Mouse (Mus musculus): Measurements from ENCODE around the gene E130114P18Rik.

Gene E130114P18Rik

DNA sequence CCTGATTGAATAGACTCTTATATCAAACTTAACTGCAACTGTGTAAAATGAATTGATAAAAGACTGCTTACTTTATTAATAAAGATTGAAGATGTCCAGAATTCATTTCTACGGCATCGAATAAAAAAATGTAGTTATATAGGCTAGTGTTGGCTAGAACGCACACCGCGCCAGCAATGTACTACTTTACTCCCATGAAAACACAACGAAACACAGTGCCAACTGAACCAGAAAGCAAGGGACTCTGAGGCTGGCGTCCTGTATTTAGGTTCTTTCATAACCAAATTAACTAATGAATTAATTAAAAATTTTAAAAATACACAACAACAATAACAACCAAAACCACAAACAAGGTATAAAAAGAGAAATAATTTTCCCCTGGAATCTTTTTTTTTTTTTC is 197.0 kb downstream of the E130114P18Rik start:
- DNase-seq (ENCODE audit: extremely low read depth, low read depth): no peak

DNA sequence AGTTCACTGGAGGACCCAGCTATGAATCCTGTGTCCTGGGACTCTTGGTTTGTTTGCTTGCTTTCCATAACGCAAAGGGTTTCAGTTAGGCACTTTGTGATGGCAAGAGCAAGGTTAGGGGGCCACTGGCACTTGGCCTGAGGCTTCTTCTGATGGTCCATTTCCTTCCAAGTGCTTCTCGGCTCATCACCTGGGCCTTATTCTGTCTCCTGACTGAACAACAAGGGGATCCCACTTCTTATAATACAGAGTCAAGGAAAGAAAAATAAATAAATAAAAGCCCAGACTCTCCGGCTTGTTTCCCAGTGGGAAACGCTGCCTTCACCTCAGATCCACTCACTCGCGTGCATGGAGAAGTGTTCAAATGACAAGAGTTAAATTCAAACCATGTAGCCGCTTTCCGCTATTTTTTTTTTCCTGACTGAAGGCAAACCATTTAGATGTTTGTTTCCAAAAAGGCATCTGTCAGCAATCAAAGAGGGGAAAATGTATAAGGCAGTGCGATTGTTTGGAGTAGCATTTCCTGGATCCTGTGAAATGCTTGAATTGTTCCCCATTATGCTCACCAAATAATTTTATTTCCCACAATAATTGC is 199.2 kb downstream of the E130114P18Rik start:
- no peak for DNase-seq (ENCODE audit: extremely low read depth, low read depth)

DNA sequence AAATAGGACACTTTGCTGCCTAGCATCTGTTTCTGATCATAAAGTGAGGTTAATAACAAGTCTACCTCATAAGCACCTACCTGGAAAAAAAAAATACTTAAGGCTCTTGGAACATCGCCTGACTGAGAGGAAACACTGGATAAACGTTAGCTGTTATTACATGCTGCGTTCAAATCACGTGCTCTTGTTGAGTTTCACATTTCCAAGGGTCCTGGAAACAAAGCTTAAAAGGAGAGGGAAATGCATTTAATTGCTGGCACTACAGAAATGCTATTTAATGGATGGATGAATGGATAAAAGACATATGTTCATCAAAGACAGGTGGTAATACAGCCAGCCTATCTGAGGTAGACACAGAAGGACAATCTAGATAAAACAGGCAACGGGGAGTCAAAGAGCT is 200.4 kb downstream of the E130114P18Rik start:
- DNase-seq (ENCODE audit: extremely low read depth, low read depth): no peak

DNA sequence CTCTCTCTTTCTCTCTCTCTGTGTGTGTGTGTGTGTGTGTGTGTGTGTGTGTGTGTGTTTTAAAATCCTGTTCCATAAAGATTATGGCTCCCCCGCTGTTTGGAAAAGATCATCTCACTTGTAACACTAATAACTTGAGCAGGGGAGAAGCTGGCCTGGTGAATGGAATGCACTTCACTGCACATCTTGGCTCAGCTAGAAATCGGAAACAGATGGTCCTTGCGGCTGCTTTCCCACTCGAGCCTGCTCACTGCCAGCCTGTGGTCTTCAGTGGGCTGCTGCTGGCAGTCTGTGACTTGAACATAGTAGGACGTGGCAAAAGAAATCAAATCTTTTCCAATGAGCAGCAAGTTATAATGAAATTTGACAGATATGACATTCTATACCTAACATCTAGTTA is 202.4 kb downstream of the E130114P18Rik start:
- no peak for DNase-seq (ENCODE audit: extremely low read depth, low read depth)

DNA sequence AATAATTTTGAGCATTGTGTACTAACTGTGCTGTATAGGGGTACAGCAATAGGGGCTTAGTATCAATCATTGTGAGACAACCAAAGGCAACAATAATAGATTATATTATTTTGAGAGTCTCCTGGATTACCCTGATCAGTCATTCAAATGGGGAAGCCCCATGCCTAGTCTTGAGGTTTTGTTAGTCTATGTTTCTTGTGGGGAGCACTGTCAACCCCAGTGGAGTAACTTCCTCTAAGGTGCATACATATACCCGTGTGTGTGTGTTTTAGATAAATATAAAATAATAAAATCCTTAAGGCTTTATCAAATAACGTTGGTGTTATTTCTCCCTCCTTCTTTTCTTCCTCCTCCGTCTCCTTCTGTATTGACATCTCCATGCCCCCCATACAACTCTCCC is 208.6 kb downstream of the E130114P18Rik start:
- peak; percentile 25 for DNase-seq (ENCODE audit: extremely low read depth, low read depth)

DNA sequence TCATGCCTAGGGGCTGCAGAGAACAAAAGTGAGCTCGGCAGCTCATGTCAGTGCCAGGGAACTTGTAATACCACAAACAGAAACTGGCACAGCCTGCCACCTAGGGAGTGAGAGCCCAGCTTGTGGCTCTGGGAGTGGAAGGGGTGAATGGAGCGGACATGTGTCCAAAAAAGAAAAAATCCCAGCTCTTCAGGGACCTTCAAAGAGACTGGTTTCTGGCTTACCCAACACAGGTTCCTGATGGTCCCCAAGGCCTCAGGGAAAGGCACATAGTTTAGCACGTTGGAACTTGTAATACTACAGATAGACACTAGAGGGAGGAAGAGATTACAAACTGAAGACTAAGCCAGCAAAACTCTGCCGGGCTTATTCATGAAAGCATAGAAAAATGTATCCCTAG is 213.2 kb downstream of the E130114P18Rik start:
- DNase-seq (ENCODE audit: extremely low read depth, low read depth): peak; percentile 53

DNA sequence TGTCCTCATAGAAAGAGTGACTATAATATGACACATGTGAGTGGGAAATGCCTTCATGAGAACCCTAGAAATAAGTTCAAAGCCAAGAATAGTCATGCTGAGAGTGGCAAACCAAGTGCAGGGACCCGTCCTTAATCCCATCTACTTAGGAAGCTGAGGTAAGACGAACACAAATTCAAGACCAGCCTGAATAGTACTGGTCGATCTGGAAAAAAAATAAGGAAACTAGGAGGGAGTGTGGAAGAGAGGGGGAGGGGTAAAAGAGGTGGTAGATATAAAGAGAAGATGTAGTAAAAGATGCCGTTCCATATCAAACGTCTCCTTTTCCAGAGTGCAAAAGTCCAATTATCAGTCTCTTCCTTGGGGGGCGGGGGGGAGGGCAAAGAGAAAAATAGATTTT is 213.7 kb downstream of the E130114P18Rik start:
- DNase-seq (ENCODE audit: extremely low read depth, low read depth): no peak

DNA sequence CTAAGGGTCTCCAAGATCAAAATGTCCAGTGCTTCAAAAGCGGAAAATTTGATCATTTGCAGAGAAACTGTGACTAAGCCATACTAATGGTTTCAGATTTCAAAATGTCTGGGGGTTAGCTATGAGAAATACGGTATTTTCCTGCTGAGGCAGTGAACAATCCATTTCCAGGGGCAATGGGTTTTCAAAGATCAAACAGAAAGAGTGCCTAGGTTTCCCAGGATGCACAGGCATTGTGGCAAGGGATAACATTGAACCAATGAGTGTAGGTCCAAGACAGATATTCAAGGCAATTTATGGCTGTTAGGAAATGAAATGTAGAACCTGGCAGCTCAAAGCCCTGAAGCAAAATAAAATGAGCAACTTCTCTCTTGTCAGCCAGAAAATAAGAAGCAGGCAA is 220.3 kb downstream of the E130114P18Rik start:
- DNase-seq (ENCODE audit: extremely low read depth, low read depth): no peak

DNA sequence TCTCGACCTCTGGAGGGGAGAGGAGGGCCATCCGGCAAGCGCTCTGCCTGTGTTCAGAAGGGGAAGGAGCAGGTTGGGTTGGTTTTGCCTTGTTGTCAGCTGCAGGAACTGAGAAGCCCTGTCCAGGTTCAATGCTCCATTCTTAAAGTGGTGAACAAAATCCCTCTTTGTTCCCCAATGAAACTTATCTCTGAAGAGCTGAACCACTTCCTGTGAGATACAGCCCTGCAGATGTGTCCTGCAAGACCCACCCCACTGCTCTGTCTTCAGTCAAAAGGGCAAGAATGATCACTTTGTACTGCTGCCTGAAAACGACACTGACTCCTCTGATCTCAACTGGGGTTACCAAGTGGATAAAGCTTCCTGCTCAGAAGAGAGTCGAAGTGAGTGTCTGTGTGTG is 233.9 kb downstream of the E130114P18Rik start:
- DNase-seq (ENCODE audit: extremely low read depth, low read depth): no peak

DNA sequence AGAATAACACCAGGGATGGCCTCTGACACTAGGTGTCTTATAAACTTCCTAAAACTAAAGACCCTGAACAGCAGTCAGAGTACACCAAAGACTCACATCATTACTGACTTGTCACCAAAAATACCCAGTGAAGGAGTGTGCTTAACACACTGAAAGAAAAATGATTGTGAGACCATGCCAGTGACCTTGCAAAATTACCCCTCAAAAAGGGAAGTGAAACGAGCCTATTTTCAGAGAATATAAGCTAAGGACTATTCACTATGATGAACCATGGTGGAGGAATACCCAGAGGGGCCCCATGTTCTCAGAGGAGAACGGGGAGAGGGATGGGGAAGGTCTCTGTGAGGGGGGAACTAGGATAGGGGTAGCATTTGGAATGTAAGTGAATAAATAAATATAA is 245.8 kb downstream of the E130114P18Rik start:
- DNase-seq (ENCODE audit: extremely low read depth, low read depth): no peak

DNA sequence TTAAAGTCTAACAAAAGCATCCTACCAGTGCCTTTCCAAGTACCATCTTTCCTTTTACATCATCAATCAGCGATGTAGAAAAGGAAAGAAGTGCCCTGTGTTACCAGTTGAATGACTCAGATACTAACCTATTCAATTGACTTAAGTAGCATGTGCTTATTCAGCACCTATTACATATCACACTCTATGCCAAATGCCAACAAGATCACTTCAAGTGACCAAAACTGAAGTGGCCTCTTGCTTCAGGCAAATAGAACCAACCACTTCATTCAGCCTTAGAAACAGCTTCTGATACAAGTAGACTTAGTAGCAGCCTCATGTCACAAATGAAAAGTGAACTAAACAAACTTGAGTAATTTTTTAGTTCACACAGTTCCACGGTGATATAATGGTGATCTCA is 249.4 kb downstream of the E130114P18Rik start:
- no peak for DNase-seq (ENCODE audit: extremely low read depth, low read depth)
